Mouse (Mus musculus): Measurements from ENCODE around the gene Pabpn1. TPM values are rescaled to one million over a fixed set of nuclear protein-coding genes. Genes with fewer than 3 reads are reported as not detected.

The Pabpn1 gene
- polyA plus RNA-seq, 1 experiment from 2014 or later, result 46.4 TPM

DNA sequence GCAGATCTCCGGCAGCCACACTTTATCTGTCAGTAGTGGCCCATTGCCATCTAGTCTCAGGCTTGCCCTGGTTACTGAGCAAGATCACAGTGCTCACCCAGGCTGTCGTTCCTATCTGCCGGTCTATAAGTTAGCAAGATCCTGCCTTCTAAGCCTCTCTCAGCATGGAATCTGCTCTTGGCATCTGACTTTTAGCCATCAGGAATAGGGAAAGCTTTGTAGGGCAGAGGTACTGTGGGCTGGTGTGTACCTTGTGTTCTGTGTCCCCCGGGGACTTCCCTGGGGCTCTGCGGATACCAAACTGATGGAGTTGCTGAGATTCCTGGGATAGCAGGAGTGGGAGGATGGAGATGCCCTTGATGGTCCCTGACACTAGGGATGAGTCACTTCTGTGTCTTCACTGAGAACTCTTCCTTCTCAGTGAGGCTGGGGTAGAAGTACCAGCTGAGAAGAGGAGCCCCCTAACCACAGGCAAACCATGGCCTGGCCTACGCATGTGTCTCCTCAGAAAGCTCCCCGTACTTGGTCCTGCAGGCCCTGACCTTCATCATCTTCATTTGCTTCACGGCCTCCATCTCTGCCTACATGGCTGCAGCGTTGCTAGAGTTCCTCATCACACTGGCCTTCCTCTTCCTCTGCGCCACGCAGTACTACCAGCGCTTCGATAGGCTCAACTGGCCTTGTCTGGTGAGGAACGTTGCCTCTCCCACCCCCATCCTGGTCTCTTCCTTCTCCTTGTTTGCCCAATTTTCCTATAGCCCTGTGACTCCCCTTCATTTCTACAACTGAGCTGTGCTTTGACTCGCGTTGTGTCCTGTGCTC is 45.3 kb downstream of the Pabpn1 start:
- no peaks in the 10 kb centered on the region for H3K36me3 ChIP-seq (ENCODE audit: control insufficient read depth, insufficient read depth, low read length)
- TF ChIP-seq CTCF (IDR thresholded peaks at IDR 0.05; ENCODE audit: low read depth) (no peak), EP300 (optimal IDR thresholded peaks at IDR 0.05) (no peak)
- H3K4me1 ChIP-seq (replicated peaks; ENCODE audit: control insufficient read depth, insufficient read depth), result no peaks in the 10 kb centered on the region
- no peak overlapping the region for H3K4me2 ChIP-seq (replicated peaks; ENCODE audit: low read depth)
- 90% methylated on average over 16 of the region's 16 CpGs for WGBS
- no peaks in the 10 kb centered on the region for H3K9me3 ChIP-seq (ENCODE audit: control insufficient read depth, low read length)
- no peak overlapping the region for H3K4me3 ChIP-seq (ENCODE audit: low read depth, low read length)
- H3K9ac ChIP-seq (ENCODE audit: low read length), result no peak overlapping the region
- H3K27ac ChIP-seq (replicated peaks), result no peak overlapping the region
- DNase-seq (ENCODE audit: low spot score) (no peak), ATAC-seq (ENCODE audit: low FRiP score, low TSS enrichment) (no peak)
- no peaks in the 10 kb centered on the region for H3K27me3 ChIP-seq (ENCODE audit: control insufficient read depth, insufficient read depth, low read length)

DNA sequence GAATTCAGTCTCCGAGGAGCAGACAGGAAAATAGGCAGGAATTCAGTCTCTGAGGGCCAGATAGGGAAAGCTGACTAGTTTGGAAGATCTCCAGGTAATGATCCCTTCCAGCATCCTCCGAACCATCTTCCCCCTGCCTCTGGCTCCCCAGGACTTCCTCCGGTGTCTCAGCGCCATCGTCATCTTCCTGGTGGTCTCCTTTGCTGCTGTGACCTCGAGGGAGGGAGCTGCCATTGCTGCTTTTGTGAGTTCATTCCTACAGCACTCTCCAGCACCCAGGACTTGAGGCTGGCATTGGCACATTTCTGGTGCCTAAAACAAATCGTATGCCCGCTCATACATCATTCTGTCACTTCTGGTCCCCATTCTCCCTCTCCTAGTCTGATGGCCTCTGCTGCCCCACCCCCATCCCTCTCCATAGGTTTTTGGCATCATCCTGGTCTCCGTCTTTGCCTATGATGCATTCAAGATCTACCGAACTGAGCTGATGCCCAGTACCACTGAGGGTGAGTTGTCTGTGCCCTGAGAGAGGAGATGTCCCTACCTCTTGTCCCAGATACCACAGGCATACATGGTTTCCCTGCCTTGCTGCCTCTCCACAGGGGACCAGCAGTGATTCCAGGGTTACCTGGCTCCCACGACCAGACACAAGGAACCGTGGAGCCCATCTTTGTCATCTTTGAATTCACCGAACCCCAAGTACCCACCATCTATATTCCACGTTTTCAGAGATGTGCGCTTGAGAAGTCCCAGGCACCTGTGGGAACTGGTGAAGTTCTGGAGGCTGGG is 46.3 kb downstream of the Pabpn1 start:
- ATAC-seq (ENCODE audit: low FRiP score, low TSS enrichment) (no peak), DNase-seq (ENCODE audit: low spot score) (no peak)
- H3K36me3 ChIP-seq (ENCODE audit: control insufficient read depth, insufficient read depth, low read length), result no peaks in the 10 kb centered on the region
- H3K9ac ChIP-seq (ENCODE audit: low read length), result no peak overlapping the region
- H3K27ac ChIP-seq (replicated peaks), result no peak overlapping the region
- H3K4me1 ChIP-seq (replicated peaks; ENCODE audit: control insufficient read depth, insufficient read depth), result no peaks in the 10 kb centered on the region
- TF ChIP-seq EP300 (optimal IDR thresholded peaks at IDR 0.05), result no peak
- TF ChIP-seq CTCF (IDR thresholded peaks at IDR 0.05; ENCODE audit: low read depth), result no peak
- H3K4me2 ChIP-seq (replicated peaks; ENCODE audit: low read depth), result no peak overlapping the region
- H3K9me3 ChIP-seq (ENCODE audit: control insufficient read depth, low read length), result no peaks in the 10 kb centered on the region
- WGBS, result 79% methylated on average over 15 of the region's 15 CpGs
- H3K4me3 ChIP-seq (ENCODE audit: low read depth, low read length), result no peak overlapping the region
- H3K27me3 ChIP-seq (ENCODE audit: control insufficient read depth, insufficient read depth, low read length), result no peaks in the 10 kb centered on the region

- peak; percentile 79 for DNase-seq (ENCODE audit: low spot score)
- Histone ChIP-seq H3K9me3 (ENCODE audit: control insufficient read depth, low read length) (no peaks in the 10 kb centered on the region), H3K4me3 (ENCODE audit: low read depth, low read length) (no peak overlapping the region), H3K36me3 (ENCODE audit: control insufficient read depth, insufficient read depth, low read length) (no peaks in the 10 kb centered on the region), H3K4me2 (replicated peaks; ENCODE audit: low read depth) (no peak overlapping the region), H3K9ac (ENCODE audit: low read length) (no peak overlapping the region), H3K4me1 (replicated peaks; ENCODE audit: control insufficient read depth, insufficient read depth) (no peaks in the 10 kb centered on the region), H3K27me3 (ENCODE audit: control insufficient read depth, insufficient read depth, low read length) (no peaks in the 10 kb centered on the region), H3K27ac (replicated peaks) (no peak overlapping the region)
- peak; percentile 76 for ATAC-seq (ENCODE audit: low FRiP score, low TSS enrichment)
- TF ChIP-seq EP300 (optimal IDR thresholded peaks at IDR 0.05), result no peak
- peak; percentile 95 for TF ChIP-seq CTCF (IDR thresholded peaks at IDR 0.05; ENCODE audit: low read depth)
- 56% methylated on average over 12 of the region's 12 CpGs for WGBS
Measured at GRCm38 (mm10) chr14:54939434-54940175, 47.3 kb downstream of the Pabpn1 start.

DNA sequence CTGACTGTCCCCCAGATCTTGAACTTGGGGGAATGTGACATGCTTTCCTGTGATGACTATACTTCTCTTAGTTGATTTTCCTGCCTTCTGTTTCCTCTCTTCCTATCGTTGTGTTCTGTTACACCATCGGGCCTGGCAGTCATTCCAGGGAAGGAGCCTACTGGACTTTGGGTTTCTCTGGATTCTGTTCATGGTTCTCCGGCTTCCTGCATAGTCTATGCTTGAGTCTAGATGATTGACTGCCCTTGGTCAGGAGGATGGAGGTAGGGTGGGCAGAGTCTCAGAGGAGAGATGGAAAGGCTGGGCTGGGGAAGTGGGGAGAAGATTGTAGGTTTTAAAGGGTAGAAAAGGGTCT is 47.9 kb downstream of the Pabpn1 start:
- H3K4me2 ChIP-seq (replicated peaks; ENCODE audit: low read depth), result no peak overlapping the region
- TF ChIP-seq EP300 (optimal IDR thresholded peaks at IDR 0.05) (no peak), CTCF (IDR thresholded peaks at IDR 0.05; ENCODE audit: low read depth) (no peak)
- no peaks in the 10 kb centered on the region for H3K27me3 ChIP-seq (ENCODE audit: control insufficient read depth, insufficient read depth, low read length)
- no peak overlapping the region for H3K9ac ChIP-seq (ENCODE audit: low read length)
- H3K4me3 ChIP-seq (ENCODE audit: low read depth, low read length), result no peak overlapping the region
- ATAC-seq (ENCODE audit: low FRiP score, low TSS enrichment), result no peak
- DNase-seq (ENCODE audit: low spot score), result no peak
- WGBS, result 66% methylated on average over 3 of the region's 3 CpGs
- no peaks in the 10 kb centered on the region for H3K4me1 ChIP-seq (replicated peaks; ENCODE audit: control insufficient read depth, insufficient read depth)
- H3K27ac ChIP-seq (replicated peaks), result no peak overlapping the region
- no peaks in the 10 kb centered on the region for H3K36me3 ChIP-seq (ENCODE audit: control insufficient read depth, insufficient read depth, low read length)
- no peaks in the 10 kb centered on the region for H3K9me3 ChIP-seq (ENCODE audit: control insufficient read depth, low read length)

GRCm38 (mm10) chr14:54941024-54941978 is 49.0 kb downstream of the Pabpn1 start:
- H3K36me3 ChIP-seq (ENCODE audit: control insufficient read depth, insufficient read depth, low read length), result no peaks in the 10 kb centered on the region
- no peaks in the 10 kb centered on the region for H3K4me1 ChIP-seq (replicated peaks; ENCODE audit: control insufficient read depth, insufficient read depth)
- H3K9me3 ChIP-seq (ENCODE audit: control insufficient read depth, low read length), result no peaks in the 10 kb centered on the region
- no peak for DNase-seq (ENCODE audit: low spot score)
- no peak overlapping the region for H3K4me3 ChIP-seq (ENCODE audit: low read depth, low read length)
- H3K9ac ChIP-seq (ENCODE audit: low read length), result no peak overlapping the region
- WGBS, result 59% methylated on average over 13 of the region's 13 CpGs
- ATAC-seq (ENCODE audit: low FRiP score, low TSS enrichment), result no peak
- no peak overlapping the region for H3K4me2 ChIP-seq (replicated peaks; ENCODE audit: low read depth)
- TF ChIP-seq CTCF (IDR thresholded peaks at IDR 0.05; ENCODE audit: low read depth), result no peak
- no peak for TF ChIP-seq EP300 (optimal IDR thresholded peaks at IDR 0.05)
- no peak overlapping the region for H3K27ac ChIP-seq (replicated peaks)
- no peaks in the 10 kb centered on the region for H3K27me3 ChIP-seq (ENCODE audit: control insufficient read depth, insufficient read depth, low read length)
